Mouse (Mus musculus): ENCODE results near the gene Prtg. TPM values are rescaled to one million over a fixed set of nuclear protein-coding genes. Genes with fewer than 3 reads are reported as not detected.

Gene Prtg
- polyA plus RNA-seq, 1 experiment from 2014 or later, result 3.8 TPM

GRCm38 (mm10) chr9:72836708-72837495, 30.2 kb downstream of the Prtg start:
- ATAC-seq (replicated peaks; ENCODE audit: insufficient number of reproducible peaks, low FRiP score, low TSS enrichment, low read depth), result no peak

GRCm38 (mm10) chr9:72837598-72838160, 31.0 kb downstream of the Prtg start:
- Histone ChIP-seq H3K4me1 (ENCODE audit: control insufficient read depth, insufficient read depth, low read length) (no peaks in the 10 kb centered on the region; the same call in 1 of the 2 replicates), H3K27ac (replicated peaks; ENCODE audit: low read depth, low read length) (0 out of 2 replicates have a peak overlapping the region, but pooled peaks have one; percentile 25), H3K36me3 (replicated peaks; ENCODE audit: control insufficient read depth, insufficient read depth, low read depth, low read length) (no peaks in the 10 kb centered on the region), H3K9me3 (replicated peaks; ENCODE audit: control insufficient read depth, low read length) (no peaks in the 10 kb centered on the region), H3K27me3 (ENCODE audit: control insufficient read depth, insufficient read depth, low read length) (no peaks in the 10 kb centered on the region), H3K4me2 (ENCODE audit: low read depth, low read length) (no peak overlapping the region), H3K9ac (replicated peaks; ENCODE audit: low read length) (no peak overlapping the region), H3K4me3 (ENCODE audit: low read depth, low read length) (no peak overlapping the region)
- ATAC-seq (replicated peaks; ENCODE audit: insufficient number of reproducible peaks, low FRiP score, low TSS enrichment, low read depth) (0 out of 2 replicates have a peak, but pooled peaks have one; percentile 4), DNase-seq (ENCODE audit: low spot score) (no peak)
- WGBS, result 75% methylated on average over 6 of the region's 6 CpGs

More at GRCm38 (mm10) chr9:72836708-72837495, 30.2 kb downstream of the Prtg start:
- H3K27ac ChIP-seq (replicated peaks; ENCODE audit: low read depth, low read length), result 0 out of 2 replicates have a peak overlapping the region, but pooled peaks have one; percentile 21
- H3K9ac ChIP-seq (replicated peaks; ENCODE audit: low read length), result no peak overlapping the region
- no peaks in the 10 kb centered on the region for H3K27me3 ChIP-seq (ENCODE audit: control insufficient read depth, insufficient read depth, low read length)
- H3K36me3 ChIP-seq (replicated peaks; ENCODE audit: control insufficient read depth, insufficient read depth, low read depth, low read length), result no peaks in the 10 kb centered on the region
- no peak overlapping the region for H3K4me2 ChIP-seq (ENCODE audit: low read depth, low read length)
- H3K9me3 ChIP-seq (replicated peaks; ENCODE audit: control insufficient read depth, low read length), result no peaks in the 10 kb centered on the region
- peak; percentile 55 for DNase-seq (ENCODE audit: low spot score)
- WGBS, result 49% methylated on average over 11 of the region's 11 CpGs
- H3K4me1 ChIP-seq (ENCODE audit: control insufficient read depth, insufficient read depth, low read length), result no peaks in the 10 kb centered on the region; the same call in 1 of the 2 replicates
- H3K4me3 ChIP-seq (ENCODE audit: low read depth, low read length), result no peak overlapping the region

GRCm38 (mm10) chr9:72838256-72838655, 31.6 kb downstream of the Prtg start:
- DNase-seq (ENCODE audit: low spot score) (no peak), ATAC-seq (replicated peaks; ENCODE audit: insufficient number of reproducible peaks, low FRiP score, low TSS enrichment, low read depth) (no peak)
- Histone ChIP-seq H3K4me1 (ENCODE audit: control insufficient read depth, insufficient read depth, low read length) (no peaks in the 10 kb centered on the region; the same call in 1 of the 2 replicates), H3K4me3 (ENCODE audit: low read depth, low read length) (no peak overlapping the region), H3K36me3 (replicated peaks; ENCODE audit: control insufficient read depth, insufficient read depth, low read depth, low read length) (no peaks in the 10 kb centered on the region), H3K9ac (replicated peaks; ENCODE audit: low read length) (no peak overlapping the region), H3K27ac (replicated peaks; ENCODE audit: low read depth, low read length) (no peak overlapping the region), H3K9me3 (replicated peaks; ENCODE audit: control insufficient read depth, low read length) (no peaks in the 10 kb centered on the region), H3K27me3 (ENCODE audit: control insufficient read depth, insufficient read depth, low read length) (no peaks in the 10 kb centered on the region), H3K4me2 (ENCODE audit: low read depth, low read length) (no peak overlapping the region)
- 54% methylated on average over 3 of the region's 3 CpGs for WGBS

GRCm38 (mm10) chr9:72839346-72839990, 32.8 kb downstream of the Prtg start:
- ATAC-seq (replicated peaks; ENCODE audit: insufficient number of reproducible peaks, low FRiP score, low TSS enrichment, low read depth) (no peak), DNase-seq (ENCODE audit: low spot score) (no peak)
- 88% methylated on average over 15 of the region's 15 CpGs for WGBS
- no peaks in the 10 kb centered on the region for H3K27me3 ChIP-seq (ENCODE audit: control insufficient read depth, insufficient read depth, low read length)
- H3K27ac ChIP-seq (replicated peaks; ENCODE audit: low read depth, low read length), result no peak overlapping the region
- H3K4me3 ChIP-seq (ENCODE audit: low read depth, low read length), result no peak overlapping the region
- H3K4me1 ChIP-seq (ENCODE audit: control insufficient read depth, insufficient read depth, low read length), result no peaks in the 10 kb centered on the region; the same call in 1 of the 2 replicates
- H3K9ac ChIP-seq (replicated peaks; ENCODE audit: low read length), result no peak overlapping the region
- H3K9me3 ChIP-seq (replicated peaks; ENCODE audit: control insufficient read depth, low read length), result no peaks in the 10 kb centered on the region
- no peak overlapping the region for H3K4me2 ChIP-seq (ENCODE audit: low read depth, low read length)
- no peaks in the 10 kb centered on the region for H3K36me3 ChIP-seq (replicated peaks; ENCODE audit: control insufficient read depth, insufficient read depth, low read depth, low read length)

GRCm38 (mm10) chr9:72844496-72844895, 37.8 kb downstream of the Prtg start:
- H3K4me2 ChIP-seq (ENCODE audit: low read depth, low read length), result no peak overlapping the region
- ATAC-seq (replicated peaks; ENCODE audit: insufficient number of reproducible peaks, low FRiP score, low TSS enrichment, low read depth) (no peak), DNase-seq (ENCODE audit: low spot score) (no peak)
- H3K9ac ChIP-seq (replicated peaks; ENCODE audit: low read length), result no peak overlapping the region
- H3K36me3 ChIP-seq (replicated peaks; ENCODE audit: control insufficient read depth, insufficient read depth, low read depth, low read length), result peaks cover 2% of the 10 kb centered on the region; the same call in 1 of the 2 replicates
- no peak overlapping the region for H3K4me3 ChIP-seq (ENCODE audit: low read depth, low read length)
- WGBS, result 91% methylated on average over 5 of the region's 5 CpGs
- H3K4me1 ChIP-seq (ENCODE audit: control insufficient read depth, insufficient read depth, low read length), result no peaks in the 10 kb centered on the region
- H3K27me3 ChIP-seq (ENCODE audit: control insufficient read depth, insufficient read depth, low read length), result no peaks in the 10 kb centered on the region
- no peak overlapping the region for H3K27ac ChIP-seq (replicated peaks; ENCODE audit: low read depth, low read length)
- no peaks in the 10 kb centered on the region for H3K9me3 ChIP-seq (replicated peaks; ENCODE audit: control insufficient read depth, low read length)

- DNase-seq (ENCODE audit: low spot score) (no peak), ATAC-seq (replicated peaks; ENCODE audit: insufficient number of reproducible peaks, low FRiP score, low TSS enrichment, low read depth) (no peak)
- Histone ChIP-seq H3K4me1 (ENCODE audit: control insufficient read depth, insufficient read depth, low read length) (no peaks in the 10 kb centered on the region), H3K9me3 (replicated peaks; ENCODE audit: control insufficient read depth, low read length) (no peaks in the 10 kb centered on the region), H3K27ac (replicated peaks; ENCODE audit: low read depth, low read length) (no peak overlapping the region), H3K36me3 (replicated peaks; ENCODE audit: control insufficient read depth, insufficient read depth, low read depth, low read length) (peaks cover 2% of the 10 kb centered on the region; the same call in 1 of the 2 replicates), H3K9ac (replicated peaks; ENCODE audit: low read length) (no peak overlapping the region), H3K4me2 (ENCODE audit: low read depth, low read length) (no peak overlapping the region), H3K27me3 (ENCODE audit: control insufficient read depth, insufficient read depth, low read length) (no peaks in the 10 kb centered on the region), H3K4me3 (ENCODE audit: low read depth, low read length) (no peak overlapping the region)
- 87% methylated on average over 4 of the region's 4 CpGs for WGBS
Measured at GRCm38 (mm10) chr9:72846160-72846559, 39.5 kb downstream of the Prtg start.

GRCm38 (mm10) chr9:72851541-72851940, 44.9 kb downstream of the Prtg start:
- no peak overlapping the region for H3K4me3 ChIP-seq (ENCODE audit: low read depth, low read length)
- no peak overlapping the region for H3K27ac ChIP-seq (replicated peaks; ENCODE audit: low read depth, low read length)
- H3K4me1 ChIP-seq (ENCODE audit: control insufficient read depth, insufficient read depth, low read length), result no peaks in the 10 kb centered on the region
- H3K4me2 ChIP-seq (ENCODE audit: low read depth, low read length), result no peak overlapping the region
- 95% methylated on average over 10 of the region's 10 CpGs for WGBS
- H3K9me3 ChIP-seq (replicated peaks; ENCODE audit: control insufficient read depth, low read length), result no peaks in the 10 kb centered on the region
- peaks cover 5% of the 10 kb centered on the region for H3K36me3 ChIP-seq (replicated peaks; ENCODE audit: control insufficient read depth, insufficient read depth, low read depth, low read length)
- no peak for DNase-seq (ENCODE audit: low spot score)
- no peak overlapping the region for H3K9ac ChIP-seq (replicated peaks; ENCODE audit: low read length)
- ATAC-seq (replicated peaks; ENCODE audit: insufficient number of reproducible peaks, low FRiP score, low TSS enrichment, low read depth), result no peak
- no peaks in the 10 kb centered on the region for H3K27me3 ChIP-seq (ENCODE audit: control insufficient read depth, insufficient read depth, low read length)
